Mouse (Mus musculus) right cerebral cortex, postnatal 10 days (tissue): ENCODE measurements at regions not wholly inside any gene's neighbourhood (a gene's known extent, or its start where the extent isn't known, plus 50 kb on each side); places are given as distances from the start of the nearest gene placed in this dataset.

ENCODE experiments used
- DNase-seq, 2 experiments: peaks; one replicate each; pipeline ENCODE4 v3.0.0; 2021; ENCODE audit warnings: low spot score in 2 of 2

DNA sequence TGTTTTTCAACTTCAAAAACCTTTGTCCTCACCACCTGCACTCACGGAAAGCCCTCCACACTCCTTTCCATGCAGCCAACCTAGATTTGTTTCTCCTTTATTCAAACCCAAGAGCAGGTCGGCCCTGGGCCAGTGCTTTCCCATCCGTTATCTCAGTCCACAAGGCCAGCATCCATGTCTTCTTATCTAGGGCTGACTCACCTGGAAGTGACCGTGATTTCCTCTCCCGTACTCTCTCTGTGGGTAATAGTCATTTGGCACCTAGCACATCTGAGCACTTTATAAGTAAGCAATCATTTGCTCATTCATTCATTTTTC lies 106.2 kb downstream of the Rassf10 start:
- DNase-seq, result no peak

DNA sequence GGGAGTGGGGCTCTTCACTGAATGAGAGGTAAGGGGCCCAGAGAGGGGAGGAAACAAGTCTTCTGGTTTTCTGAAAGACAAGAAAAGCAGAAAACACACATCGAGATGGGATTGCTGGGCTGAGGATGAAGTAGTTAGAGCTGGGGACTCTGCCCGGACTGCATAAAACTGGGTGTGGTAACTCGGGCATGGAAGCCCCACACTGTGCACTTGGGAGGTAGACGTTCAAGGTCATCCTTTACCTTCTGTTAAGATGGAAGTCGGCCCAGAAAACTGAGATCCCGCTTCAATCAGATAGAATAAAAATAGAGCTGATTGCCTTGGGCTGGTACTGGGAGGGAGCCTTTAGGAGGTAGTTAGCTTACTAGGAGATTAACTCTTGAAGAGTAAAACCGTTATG lies 107.2 kb downstream of the Rassf10 start:
- no peak for DNase-seq

DNA sequence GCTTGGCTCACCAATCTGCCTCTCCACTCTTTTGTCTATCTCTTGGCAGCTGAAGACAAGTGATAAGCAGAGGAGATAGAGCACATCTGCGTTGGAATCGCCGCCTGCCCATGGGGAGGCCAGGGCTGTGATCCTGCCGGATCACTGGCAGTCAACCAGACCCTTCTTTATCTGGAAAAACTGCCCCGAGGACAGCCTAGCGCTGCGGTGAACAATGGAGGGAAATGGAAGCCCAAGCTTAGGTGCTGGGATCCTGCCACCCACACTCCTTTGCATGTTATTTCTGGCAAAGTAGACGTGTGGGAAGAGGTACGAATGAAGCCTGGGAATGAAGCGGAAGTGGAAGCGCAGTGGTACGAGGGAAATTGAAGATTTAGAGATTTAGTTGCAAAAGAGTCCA lies 112.8 kb downstream of the Rassf10 start:
- no peak for DNase-seq

DNA sequence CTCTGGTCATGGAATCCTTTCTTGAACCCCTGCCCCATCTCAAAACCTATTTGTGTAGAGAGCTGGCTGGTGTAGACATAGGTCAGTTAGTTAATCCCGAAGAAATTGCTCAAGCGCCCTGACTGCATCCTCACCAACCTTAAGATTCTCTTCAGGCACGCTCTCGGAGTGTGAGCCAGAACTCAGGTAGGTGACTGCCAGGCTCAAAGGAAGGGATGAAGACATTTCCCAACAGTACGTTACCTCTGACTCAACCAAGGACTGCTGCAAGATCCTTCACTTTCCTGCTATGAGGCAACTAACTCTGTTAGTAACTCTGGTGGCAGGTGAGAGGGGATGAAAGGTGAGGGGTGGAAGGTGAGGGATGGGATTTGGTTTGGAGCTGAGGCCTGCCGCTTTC lies 114.5 kb downstream of the Rassf10 start:
- DNase-seq, result no peak

DNA sequence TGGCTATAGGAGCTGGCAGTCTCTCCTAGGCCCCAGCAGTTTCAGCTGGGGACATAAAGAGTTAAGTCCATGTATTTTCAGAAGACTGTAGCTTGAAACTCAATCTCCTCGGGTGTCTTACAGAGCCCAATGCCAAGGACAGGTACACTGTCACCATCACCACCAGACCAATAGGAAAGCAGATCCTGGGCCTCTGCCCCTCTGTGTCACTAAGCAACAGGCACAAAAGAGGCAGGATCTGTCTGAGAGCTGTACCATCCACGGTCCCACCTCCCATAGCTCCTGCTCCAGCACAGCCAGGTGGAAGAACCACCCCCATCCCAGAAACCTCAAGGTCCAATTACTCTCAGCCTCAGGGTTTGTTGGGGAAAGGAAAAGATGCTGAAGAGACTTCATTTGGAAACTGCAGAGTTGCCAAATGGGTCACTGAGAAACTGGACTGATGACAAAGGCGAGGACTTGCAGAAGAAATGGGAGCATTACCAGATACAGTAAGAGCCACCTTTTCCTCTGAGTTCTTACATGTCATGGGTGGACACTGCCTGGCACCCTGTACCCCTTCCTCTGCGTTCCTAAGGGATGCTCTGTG lies 115.7 kb downstream of the Rassf10 start:
- DNase-seq, result no peak

DNA sequence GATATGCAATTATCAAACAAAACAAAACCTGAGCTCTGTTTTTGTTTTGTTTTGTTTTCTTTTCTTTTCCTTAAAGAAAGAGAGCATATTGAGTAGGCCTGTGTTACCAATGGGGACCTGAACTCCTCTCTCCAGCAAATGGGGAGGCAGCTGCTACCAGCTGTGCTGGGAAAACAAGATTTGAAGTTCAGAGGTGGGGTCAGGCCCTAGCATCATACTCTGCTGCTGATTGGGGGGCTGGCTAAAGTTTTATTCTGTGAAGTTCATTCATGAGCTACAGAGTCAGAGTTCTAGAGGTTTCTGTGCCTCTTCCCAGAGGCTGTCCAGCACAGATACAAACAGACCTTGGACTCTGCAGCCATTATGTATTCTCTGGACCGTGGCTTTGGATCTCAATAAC lies 117.7 kb downstream of the Rassf10 start:
- no peak for DNase-seq

DNA sequence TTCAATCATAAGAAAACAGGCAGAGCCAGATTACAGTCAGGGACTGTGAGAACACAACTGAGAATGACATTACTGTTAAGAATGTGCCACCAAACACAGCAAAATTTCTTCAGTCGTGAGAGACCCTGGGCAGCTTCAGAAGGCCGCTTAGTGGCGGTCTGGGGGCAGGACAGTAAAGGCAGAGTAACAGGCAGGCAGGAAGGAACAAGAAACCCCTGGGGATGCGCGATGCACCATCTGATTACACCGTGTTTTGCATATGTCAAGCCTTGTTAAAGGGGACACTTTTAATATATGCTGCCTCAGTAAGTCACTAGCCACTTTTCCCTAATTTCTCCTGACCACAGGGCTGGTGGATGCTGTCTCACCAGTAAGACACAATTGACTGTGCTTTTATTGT lies 120.0 kb downstream of the Rassf10 start:
- DNase-seq, result no peak

DNA sequence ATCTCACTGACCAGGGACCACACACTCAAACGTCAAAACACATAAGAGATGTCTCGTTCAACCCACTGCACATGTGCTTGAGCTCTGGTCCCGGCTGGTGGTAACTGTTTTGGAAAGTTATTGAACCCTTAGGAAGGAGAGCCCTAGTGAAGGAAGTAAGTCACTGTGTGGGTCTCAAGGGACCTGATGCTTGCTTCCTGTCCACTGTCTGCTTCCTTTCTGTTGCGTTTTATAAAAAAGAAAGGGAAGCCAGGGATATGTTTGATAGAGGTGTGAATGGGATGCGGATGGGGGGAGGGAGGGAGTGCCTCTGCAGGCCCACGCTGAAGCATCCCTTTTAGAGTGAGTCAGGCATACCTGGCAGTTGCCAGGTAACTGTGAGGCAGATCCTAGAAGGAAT lies 121.6 kb downstream of the Rassf10 start:
- no peak for DNase-seq

DNA sequence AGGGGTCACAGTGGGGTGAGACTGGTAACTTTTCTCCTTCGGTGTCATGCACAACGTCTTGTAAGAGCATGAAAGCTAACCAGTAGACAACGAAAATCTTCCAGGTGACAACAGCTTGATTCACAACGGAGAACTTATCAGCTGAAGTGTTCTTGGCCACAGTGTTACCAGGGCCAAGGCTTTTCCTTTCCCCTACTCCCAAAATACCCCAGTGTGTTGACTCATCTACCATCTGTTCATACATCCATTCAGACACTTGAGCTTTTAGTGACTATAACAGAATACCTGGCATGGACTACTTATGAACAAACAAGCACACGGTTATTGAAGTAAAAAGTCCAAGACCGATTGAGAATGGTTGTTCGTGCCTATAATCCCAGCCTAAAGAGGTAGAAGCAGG lies 122.5 kb downstream of the Rassf10 start:
- DNase-seq, result no peak

DNA sequence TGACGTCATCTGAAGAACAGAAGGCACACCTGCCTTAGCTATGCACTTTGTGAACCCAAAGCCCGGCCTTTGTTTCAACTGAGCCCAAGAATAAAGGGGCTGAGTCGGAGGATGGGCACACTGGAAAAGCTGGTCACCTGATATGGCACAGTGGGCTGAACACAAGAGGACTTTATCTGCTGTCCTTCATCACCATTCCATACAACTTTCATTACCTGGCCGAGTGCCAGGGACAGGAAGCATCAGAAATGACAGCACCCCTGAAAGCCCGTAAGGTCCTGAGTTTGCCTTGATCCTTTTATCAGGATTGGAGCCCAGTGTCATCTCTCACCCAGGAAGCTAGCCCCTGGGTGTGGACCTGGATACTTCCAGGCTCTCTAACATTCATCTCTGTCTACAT lies 126.1 kb upstream of the Arntl start:
- DNase-seq, result no peak

DNA sequence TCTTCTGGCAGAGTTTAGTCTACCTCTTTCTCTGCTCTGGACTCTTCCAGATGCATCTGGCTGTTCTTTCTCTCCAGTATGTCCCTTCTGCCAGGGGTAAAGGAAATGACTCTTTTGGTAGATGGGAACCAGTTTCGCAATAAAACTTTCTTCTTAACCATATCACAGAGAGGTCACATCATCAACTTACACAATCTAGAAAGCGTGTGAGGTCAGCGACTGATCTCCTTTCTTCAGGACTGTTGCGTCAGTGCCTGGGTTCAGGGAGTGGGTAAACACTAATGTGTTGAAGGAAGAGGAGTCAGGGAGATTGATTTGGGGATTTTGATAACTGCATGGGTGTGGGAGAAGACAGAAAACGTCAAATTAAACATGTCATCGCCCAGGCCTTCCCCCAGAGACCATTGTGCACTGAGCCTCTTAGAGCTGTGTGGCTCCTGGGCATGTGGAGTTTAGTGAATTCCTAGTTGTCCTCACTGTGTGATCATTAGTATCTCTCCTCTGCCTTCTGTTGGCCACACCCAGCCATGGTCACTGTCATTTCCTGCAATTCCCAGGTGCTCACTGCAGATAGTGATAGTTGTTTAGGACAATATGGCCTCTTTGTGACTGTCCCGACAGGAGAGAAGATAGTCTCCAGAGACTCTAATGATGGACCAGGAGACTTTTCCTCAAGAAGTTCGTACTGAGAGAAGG lies 122.2 kb upstream of the Arntl start:
- no peak for DNase-seq

DNA sequence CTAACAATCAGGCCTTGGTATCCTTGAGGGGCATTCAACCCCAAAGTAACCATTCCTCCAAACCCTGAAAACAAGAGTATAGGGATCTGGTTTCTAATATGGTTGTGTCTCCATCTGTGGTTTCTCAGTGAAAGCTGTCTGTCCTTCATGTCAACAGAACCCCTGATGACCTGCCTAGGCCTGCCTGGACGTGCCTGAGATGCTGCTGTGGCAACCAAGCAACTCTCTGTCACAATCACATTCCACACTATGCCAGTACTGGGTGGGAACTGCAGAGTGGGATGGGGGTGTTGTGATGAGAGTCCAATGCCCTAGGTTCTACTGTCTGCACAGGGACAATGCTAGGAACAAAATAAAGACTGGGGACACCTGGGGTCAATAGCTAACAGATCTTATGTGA lies 121.1 kb upstream of the Arntl start:
- DNase-seq, result no peak

DNA sequence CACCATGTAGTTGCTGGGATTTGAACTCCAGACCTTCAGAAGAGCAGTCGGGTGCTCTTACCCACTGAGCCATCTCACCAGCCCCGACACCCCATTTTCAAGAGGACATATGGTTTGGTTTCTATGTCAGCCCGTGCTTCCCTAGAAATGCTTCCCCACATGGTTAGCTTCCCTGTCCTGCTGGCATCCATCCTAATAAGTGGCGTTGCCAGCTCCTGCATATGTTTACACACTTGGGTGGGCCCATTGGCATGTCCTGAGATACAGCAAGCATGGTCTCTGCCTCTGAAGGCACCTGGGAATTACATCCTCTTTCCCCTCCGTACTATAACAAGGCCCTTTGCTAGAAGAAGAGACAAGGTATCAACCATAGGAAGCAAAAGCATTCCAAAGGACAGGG lies 119.6 kb upstream of the Arntl start:
- no peak for DNase-seq

DNA sequence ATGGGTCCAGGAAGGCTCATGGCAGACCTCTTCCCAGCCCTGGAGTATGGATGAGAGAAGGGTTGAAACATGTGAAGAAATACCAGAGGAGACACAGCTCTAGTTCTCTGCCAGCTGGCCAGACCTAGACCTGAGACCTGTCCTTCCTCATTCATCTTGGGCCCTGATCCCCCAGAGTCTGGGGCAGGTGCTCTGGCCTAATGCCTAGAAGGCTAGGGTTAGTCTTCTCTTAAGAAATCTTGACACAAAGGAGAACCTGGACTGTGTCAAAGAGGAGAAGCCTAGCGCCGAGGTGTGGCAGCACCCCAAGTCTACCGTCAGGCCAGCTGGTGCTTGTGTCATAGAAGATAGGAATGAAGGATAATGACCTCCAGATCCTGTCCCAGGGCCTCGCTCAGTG lies 118.2 kb upstream of the Arntl start:
- DNase-seq, result no peak

DNA sequence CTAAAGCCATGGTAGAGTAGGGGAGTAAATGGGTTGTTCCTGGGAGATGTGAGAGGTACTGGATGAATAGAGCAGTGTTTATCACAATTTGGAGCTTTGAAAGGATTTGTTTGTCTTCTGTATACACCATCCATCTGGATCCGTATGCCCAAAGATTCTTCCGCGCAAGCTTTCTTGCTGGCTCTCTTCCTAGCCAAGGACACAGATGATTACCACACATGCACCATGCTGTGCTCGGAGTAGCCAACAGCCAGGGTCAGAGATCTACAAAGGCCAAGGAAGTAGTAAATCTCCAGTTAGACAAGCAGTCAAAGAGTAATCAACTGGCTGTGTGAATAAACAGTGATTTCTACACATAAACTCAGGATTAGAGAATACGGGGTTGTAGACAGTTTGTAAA lies 113.3 kb upstream of the Arntl start:
- DNase-seq, result no peak

DNA sequence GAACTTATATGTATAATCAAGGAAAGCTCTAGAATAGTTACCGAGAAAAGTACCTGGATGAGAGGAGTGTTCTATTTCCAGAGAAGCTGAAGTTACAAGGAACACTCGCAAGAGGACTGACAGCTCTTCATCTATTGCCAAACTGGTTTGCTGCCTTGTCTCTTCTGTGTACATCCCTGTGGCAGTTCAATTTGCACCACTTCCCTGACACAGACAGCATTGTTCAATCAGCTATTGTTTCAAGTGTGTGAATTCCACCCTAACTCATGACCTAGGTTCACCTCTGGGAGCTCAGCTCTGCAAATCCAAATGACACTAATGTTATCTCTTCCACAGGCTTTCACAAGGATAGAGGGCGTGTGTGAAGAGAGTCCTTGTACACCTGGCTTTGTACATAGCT lies 112.2 kb upstream of the Arntl start:
- no peak for DNase-seq

DNA sequence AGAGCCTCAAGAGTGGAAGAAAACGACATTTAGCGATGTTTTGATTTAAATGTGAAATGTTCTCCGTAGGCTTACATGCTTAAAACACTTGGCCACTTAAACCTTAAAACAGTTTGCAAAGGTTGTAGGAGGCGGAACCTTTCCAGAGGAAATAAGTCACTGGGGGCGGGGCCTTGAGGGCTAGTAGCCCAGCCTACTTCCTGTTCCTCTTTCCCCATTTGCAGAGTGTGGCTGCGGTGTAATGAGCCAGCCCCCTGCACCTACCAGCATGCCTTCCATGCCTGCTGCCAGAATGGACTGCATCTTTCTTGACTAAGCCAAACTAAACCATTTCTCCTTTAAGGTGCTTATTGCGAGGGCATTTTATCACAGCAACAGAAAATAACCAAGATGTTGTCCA lies 103.0 kb upstream of the Arntl start:
- no peak for DNase-seq

DNA sequence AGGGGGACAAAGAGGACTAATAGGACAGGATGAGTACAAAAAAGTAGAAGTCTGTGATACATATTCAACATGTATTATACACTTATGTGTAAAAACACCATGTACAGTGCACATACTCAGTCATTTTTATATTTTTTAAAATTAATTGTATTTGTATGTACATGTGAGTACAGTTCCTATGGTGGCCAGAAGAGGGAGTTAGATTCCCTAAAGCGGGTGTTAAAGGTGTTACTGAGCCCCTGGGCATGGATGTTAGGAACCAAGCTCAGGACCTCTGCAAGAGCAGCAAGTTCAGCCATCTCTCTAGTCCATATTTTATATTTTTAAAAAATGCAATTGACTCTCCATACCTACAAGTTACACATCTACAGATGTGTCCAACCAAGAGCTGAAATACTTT lies 101.9 kb upstream of the Arntl start:
- DNase-seq, result no peak

DNA sequence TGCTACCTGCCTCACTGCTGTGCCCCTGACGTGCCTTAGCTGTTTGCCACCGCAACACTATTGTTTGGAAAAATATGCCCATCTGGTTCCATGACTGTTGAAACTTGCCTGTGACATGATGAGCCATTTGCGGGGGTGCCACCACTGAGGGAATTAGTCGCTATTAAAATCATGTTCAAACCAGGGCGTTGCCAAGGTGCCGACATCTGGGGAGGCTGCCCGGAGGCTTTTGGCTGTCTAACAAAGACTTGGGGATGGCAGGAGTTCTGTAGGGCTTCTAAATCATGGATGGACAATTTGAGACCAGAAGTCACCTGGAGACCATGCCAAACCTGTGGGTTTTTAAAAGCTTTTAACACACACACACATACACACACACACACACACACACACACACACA lies 100.5 kb upstream of the Arntl start:
- no peak for DNase-seq

DNA sequence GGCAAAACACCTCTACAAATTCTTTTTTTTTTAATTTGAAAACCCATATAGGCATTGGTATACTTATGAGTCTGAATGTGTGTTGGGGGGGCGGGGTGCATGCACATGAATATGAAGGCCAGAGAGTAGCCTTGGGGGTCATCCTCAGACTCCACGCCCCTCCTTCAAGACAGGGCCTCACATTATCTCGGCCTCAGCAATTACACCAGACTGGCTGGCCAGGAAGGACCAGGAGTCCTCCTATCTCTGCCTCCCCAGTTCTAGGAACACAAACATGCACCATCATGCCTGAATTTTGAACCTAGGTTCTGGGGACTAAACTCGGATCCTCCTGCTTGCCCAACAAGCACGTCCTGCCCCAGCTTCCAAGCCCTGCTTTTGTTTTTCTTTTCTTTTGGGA lies 99.3 kb upstream of the Arntl start:
- DNase-seq, result no peak

DNA sequence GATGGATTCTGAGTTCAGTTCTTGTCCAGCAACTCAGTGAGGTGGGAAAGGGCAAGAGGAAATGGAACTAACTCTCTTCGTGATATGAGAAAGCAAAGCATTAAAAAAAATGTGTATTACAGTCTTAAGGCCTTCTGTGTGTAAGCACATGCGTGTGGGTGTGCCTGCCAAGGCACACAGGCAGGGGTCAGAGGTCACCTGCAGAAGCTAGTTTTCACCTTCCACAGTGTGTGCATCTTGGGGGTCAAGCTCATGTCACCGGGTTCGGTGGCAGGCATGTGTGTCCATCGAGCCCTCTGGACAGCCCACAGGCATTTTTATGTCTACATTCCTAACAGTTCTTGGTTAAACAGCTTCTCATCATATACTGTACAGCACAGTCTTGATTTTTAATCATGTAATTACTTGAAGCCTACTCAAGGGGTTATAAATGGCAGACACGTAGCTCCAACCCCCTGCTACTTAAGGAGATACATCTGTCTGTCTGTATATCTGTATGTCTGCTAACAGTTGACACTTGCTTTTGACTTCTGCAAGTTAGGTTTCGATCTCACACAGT lies 98.7 kb upstream of the Arntl start:
- no peak for DNase-seq

DNA sequence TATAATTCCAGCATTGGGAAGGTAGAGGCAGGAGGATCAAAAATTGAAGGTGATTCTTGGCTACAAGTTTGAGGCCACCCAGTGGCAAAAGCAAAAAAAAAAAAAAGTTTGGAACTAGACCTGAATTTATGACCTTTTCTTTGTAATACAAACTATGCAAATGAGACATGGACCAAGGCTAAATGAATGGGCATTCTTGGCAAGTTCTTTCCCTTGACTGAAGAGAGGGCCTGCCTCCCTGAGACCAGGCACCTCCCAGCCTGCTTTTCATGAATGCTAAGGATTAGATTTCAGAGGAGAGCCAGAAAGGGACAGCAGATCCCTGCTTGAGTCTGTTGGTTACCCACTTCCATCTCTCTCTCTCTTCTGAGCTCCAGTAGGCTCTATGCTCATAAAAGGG lies 97.8 kb upstream of the Arntl start:
- no peak for DNase-seq

DNA sequence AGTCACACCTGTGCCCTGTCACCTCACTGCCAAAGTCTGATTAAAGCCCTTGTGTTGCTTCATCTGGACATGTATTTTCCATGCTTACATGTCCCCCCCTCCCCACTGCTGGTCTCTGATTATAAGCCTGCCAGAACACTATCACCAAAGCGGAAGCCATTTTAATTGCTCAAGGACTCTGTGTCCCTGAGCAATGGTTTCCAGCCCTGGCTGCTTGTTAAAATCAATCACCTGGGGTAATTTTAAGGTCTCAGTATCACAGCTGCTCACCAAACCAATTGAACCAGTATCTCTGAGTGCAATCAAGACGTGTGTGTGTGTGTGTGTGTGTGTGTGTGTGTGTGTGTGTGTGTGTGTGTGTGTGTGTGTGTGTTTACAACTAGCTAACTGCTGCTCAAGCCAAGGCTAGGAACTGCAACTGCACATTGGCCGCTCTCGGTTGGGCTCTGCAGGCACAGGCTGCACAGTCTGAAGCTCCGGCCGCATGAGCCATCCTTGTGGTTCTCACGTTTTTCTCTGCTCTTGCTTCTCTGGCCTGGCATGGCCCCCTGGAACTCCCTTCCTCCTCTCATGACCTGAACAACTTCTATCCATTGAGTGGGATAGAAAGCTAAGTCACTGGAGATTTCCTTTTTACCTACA lies 96.3 kb upstream of the Arntl start:
- no peak for DNase-seq
